Mouse (Mus musculus) C2C12 (cell line): ENCODE results near the gene Nhsl2.

Source experiments
- CEBPB ChIP-seq: IDR thresholded peaks from one replicate; pipeline ENCODE4 v1.6.1; 2011; ENCODE audit warnings: low read depth, mild to moderate bottlenecking, control low read depth, moderate library complexity
- CTCF ChIP-seq: IDR thresholded peaks from one replicate; pipeline ENCODE4 v1.5.1; 2011; ENCODE audit not compliant: control insufficient read depth, insufficient read depth, insufficient read length
- FOSL1 ChIP-seq: IDR thresholded peaks from one replicate; pipeline ENCODE4 v1.8.0; 2011; ENCODE audit warnings: mild to moderate bottlenecking, low read length; ENCODE audit not compliant: poor library complexity, insufficient read depth, severe bottlenecking
- MAX ChIP-seq: IDR thresholded peaks from one replicate; pipeline ENCODE4 v1.6.1; 2011; ENCODE audit warnings: mild to moderate bottlenecking, control low read depth
- MYOG ChIP-seq: IDR thresholded peaks from one replicate; pipeline ENCODE4 v1.6.1; 2011; ENCODE audit not compliant: control insufficient read depth, insufficient read length; ENCODE audit errors: extremely low read depth
- USF1 ChIP-seq: IDR thresholded peaks from one replicate; pipeline ENCODE4 v1.6.1; 2011; ENCODE audit warnings: low read depth, mild to moderate bottlenecking, control low read depth, moderate library complexity

GRCm38 (mm10) chrX:102042386-102042785, 193.2 kb downstream of the Nhsl2 start:
- TF ChIP-seq CTCF, result no peak
- TF ChIP-seq USF1, result no peak
- TF ChIP-seq MAX, result no peak
- no peak for TF ChIP-seq MYOG
- TF ChIP-seq CEBPB, result no peak
- no peak for TF ChIP-seq FOSL1
